Mouse (Mus musculus): ENCODE measurements around the gene Arhgap31.

Gene Arhgap31

GRCm38 (mm10) chr16:38602989-38603804, 109.9 kb downstream of the Arhgap31 start:
- no peak for DNase-seq (ENCODE audit: low read depth, low spot score)

DNA sequence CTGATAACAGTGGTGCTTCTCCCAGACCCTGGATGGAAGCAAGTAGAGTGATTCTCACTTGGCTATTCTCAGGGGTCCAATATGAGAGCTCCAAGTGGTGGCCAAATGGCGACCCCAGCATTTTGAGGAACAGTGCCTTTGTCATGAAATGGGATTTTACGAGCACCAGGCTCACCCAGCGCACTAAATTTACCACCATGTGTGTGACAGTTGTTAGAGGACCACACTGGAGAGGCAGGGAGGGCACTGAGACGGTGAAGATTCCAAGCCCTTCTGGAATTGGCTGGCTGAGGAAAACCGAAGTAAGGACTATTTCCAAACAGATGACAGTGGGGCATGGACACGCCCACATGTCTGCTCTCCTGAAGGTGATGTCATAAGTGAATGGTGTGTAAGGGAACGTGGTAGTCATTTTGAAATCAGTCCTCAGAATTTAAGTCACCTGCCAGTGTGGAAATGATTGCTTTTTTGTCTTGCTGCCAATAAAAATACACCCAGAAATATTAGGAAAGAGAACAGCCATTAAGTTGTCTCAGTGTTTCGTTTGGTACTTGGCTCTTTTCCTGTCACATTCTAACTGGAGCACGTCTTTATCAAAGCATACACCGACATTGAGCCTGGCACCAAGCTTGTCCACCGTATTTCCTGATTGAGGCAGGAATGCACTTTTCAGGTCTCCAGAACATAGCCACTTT, 113.9 kb downstream of the Arhgap31 start:
- DNase-seq (ENCODE audit: low read depth, low spot score): no peak

GRCm38 (mm10) chr16:38596651-38597050, 116.4 kb downstream of the Arhgap31 start:
- DNase-seq (ENCODE audit: low read depth, low spot score): no peak

DNA sequence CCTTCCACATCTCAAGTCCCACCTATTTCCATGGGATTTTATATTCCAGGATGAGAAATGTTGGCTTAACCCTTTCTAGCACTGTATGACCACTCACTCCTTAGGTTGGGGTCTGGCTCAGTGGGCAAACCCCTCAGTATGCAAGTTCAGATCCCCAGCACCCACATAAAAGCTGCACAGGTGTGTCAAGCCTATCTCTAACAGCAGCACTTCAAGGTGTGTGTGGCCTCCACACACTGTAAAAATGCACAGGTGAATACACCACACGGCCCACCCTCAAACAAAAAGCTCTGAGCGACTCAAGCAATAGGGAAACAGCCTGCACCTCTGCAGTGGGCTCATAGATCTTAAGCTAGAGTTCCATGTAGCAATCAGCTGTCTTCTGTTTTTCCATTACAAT, 117.0 kb downstream of the Arhgap31 start:
- DNase-seq (ENCODE audit: low read depth, low spot score): no peak

DNA sequence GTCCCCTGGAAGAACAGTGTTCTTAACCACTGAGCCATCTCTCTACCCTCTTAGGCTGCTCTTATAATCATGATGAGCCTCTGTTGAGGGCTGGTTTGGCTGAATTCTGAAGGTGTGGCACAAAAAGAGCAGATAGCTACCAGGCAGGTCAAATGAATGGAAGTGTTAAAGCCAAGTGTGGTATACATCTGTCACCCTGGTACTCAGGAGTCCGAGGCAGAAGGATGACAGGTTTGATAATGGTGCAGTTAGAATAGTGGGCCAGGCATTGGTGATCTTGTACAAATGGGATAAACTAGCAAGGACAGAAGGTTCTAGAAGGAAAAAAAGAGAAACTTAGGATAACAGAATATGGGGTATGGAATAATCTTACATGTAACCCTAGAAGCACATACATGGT, 118.6 kb downstream of the Arhgap31 start:
- DNase-seq (ENCODE audit: low read depth, low spot score): no peak

DNA sequence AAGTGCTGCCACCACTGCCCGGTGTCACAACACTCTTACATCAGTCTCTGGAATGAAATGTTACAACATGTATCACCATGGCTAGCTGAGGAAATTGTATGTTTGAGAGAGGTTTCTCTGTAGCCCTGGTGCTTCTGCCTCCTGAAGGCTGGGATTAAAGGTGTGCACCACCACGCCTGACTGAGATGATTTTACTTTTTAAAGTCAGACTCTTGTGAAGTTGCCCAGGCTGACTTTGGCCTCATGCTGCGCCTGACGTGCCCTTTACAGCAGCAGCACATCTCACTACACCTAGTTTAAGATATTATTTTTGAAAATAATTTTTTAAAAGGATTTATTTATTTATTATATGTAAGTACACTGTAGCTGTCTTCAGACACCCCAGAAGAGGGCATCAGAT, 120.1 kb downstream of the Arhgap31 start:
- no peak for DNase-seq (ENCODE audit: low read depth, low spot score)

DNA sequence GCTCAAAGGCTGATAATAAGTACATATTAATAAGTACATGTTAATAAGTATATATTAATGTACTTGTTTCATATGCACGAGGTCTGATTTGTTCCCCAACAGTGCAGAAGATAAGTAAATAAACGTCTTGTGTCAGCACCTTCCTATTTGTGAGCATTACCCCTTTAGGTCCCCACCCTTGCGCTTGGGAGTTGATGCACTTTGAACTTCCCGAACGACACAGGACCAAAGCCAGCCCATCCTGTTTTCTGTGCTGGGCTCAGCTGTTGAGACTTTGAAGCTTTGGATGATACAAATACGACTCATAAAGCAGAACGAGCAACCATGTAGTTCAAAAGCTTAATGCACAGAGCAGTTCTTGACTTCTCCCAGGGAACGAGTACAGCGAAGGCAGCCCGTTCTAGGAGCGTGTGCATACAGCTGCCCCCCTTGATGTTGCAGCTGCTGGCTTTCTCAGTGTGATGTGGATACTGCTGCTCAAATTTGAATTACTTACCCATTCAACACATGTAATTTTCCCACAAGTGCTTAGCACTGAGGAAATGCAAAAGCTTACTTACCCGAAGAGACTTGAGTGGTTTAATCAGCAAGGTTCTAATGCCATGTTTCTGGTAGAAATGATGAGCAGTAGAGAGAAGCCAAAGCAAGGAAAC, 120.9 kb downstream of the Arhgap31 start:
- no peak for DNase-seq (ENCODE audit: low read depth, low spot score)

GRCm38 (mm10) chr16:38591506-38591905, 121.6 kb downstream of the Arhgap31 start:
- no peak for DNase-seq (ENCODE audit: low read depth, low spot score)

GRCm38 (mm10) chr16:38587572-38587971, 125.5 kb downstream of the Arhgap31 start:
- no peak for DNase-seq (ENCODE audit: low read depth, low spot score)

DNA sequence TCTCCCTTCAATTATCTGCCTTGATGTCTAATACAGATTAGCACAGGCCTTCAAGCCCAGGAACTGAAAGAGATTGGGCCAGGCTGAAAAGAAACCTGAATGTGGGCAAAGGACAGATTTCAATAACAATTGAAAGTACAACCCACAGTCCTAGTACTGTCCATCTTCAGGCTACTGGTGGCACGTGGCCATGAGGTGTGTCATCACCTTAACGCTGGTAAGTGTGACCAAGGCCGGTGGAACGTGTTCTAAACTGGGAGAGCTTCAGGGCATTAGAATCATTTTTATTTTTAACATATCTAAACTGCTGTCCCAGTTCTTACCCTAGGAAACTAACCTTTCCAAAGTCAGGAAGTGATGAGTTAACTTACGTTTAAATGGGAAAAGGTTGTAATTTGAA, 125.9 kb downstream of the Arhgap31 start:
- DNase-seq (ENCODE audit: low read depth, low spot score): no peak

- DNase-seq (ENCODE audit: low read depth, low spot score): no peak
Observed at GRCm38 (mm10) chr16:38585186-38585585, 127.9 kb downstream of the Arhgap31 start.

- no peak for DNase-seq (ENCODE audit: low read depth, low spot score)
Observed at GRCm38 (mm10) chr16:38584761-38585160, 128.3 kb downstream of the Arhgap31 start.

DNA sequence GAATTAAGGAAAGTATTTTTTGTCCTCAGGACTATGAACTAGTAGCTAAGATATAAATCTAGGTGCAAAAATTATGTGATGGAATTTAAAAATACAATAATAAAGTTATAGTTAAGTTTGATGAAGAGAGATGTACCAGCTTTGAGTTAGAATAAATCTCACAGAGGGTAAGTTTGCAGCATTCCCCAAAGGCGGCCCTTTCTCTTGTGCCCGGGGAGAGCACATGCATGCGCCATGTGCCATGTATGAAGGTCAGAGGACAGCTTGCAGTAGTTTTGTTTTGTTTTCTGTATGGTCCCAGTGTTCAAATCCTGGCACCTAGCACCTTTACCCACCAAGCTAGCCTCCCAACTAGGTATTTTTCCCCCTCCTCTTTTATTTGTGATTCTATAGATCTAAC, 141.6 kb downstream of the Arhgap31 start:
- no peak for DNase-seq (ENCODE audit: low read depth, low spot score)

DNA sequence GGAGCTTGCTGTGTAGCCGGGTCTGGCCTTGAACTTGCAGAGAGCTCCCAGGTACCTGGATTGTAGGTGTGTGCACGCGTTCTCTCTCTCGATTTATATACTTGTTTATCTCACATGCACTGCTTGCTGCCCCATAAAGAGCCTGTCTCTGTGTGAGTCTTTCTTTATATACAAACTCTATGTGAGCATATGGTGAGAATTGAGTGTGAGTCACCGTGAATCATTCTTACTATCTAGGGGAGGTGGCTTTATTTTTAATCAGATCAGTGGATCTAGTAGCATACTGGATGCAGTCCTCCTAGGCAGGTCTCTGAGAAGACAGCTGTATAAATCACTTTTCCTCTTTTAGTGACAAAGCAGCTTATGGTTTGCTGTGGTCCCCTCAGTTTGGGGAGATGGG, 144.9 kb downstream of the Arhgap31 start:
- no peak for DNase-seq (ENCODE audit: low read depth, low spot score)

- DNase-seq (ENCODE audit: low read depth, low spot score): no peak
Observed at GRCm38 (mm10) chr16:38563516-38563915, 149.6 kb downstream of the Arhgap31 start.

DNA sequence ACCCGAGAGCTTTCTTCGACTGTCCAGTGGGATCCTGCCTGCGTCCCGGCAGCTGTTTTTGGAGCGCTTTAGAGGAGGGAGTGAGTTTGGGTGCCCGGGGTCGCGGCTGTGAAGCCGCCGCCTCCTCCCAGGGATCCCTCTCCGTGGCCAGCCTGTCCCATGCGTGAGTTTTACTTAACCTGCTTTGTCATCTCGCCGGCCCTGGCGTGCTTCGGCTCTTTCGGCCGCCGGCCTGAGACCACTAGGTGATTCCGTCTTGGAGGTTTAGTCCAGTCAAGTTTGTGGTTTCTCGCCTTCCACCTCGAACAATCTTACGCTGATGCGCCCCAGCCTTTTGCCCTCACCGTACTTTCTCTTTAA, 150.1 kb downstream of the Arhgap31 start:
- no peak for DNase-seq (ENCODE audit: low read depth, low spot score)

GRCm38 (mm10) chr16:38562131-38562967, 150.7 kb downstream of the Arhgap31 start:
- DNase-seq (ENCODE audit: low read depth, low spot score): peak; percentile 92

GRCm38 (mm10) chr16:38558221-38558748, 154.8 kb downstream of the Arhgap31 start, which contains the start of gene Tmem39a:
Tmem39a (plus strand) TSS chr16:38558698.
- DNase-seq (ENCODE audit: low read depth, low spot score): no peak

DNA sequence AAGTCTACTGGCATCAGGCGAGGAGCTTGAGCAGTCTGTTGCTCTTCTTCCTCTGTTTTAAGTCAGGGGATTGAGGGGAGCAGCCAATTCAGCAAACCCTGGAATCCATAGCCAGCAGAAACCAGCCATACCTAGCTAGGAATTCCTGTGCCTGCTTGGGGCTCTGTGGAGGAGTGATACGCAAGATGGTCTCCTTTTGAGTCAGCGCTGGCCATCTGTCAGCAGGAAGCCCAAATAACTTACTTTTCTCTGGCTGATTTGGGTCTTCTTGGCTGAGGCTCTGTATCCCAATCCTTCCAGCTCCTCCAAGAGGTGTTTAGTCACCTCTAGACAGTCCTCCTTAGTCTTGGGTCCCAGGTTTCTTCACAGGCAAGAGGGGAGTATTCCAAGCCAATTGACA, 157.1 kb downstream of the Arhgap31 start:
- DNase-seq (ENCODE audit: low read depth, low spot score): no peak

DNA sequence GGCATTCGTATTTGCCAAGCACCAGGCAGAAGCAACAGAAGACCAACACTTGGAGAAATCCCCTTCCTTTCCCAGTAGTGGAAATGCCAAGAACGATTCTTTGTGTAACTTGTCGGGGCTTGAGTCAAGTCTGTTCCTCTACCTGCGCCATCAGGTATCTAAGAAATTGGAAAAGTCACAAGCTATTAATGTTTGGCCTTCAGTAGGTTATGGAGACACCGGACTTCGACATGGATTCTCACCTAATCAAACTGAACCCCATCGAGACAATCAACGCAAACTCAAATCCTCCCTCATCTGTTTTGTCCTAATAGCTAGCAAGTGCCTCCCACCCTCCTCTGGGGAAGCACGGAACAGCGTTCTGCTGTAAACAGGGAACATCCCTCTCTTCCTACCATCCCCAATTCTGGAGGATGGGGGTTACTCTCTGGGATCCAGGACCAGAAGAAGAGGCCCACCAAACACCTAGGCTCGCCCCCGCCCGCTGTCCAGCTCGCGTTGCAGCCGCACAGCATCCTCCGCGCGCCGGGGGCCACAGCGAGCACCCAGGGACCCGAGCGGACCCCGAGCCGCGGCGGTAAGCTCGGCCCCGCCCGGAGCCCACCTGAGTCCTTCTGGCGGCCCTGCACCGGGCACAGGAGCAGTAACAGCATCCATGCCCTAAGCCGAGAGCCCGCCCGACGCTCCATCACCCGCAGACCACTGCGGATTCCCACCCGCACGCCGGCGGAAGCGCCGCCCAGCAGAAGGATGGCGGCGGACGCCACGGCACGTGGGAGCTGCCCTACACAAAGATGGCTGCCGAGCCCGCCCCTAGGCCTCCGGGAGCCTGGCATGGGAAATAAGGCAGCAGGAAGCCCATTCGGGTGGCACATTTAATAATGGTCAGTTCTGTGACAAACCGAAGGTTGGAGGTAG, 163.3 kb downstream of the Arhgap31 start, which contains the start of gene Poglut1:
TSS of gene Poglut1 (minus strand) at position 780 of the 918 bp plus-strand sequence.
- peak; percentile 46 for DNase-seq (ENCODE audit: low read depth, low spot score)
